Mouse (Mus musculus): ENCODE measurements at regions not wholly inside any gene's neighbourhood (a gene's known extent, or its start where the extent isn't known, plus 50 kb on each side); places are given as distances from the start of the nearest gene placed in this dataset.
"Not testable (repeated sequence)": the region's sequence is repeated elsewhere in the genome, so short reads cannot be mapped to it uniquely, and the experiment has no call there.

GRCm38 (mm10) chr17:13654606-13655005 lies 105.7 kb upstream of the Afdn start:
- not testable (repeated sequence) for DNase-seq (ENCODE audit: extremely low read depth, low read depth)

GRCm38 (mm10) chr17:13656065-13656464 lies 104.3 kb upstream of the Afdn start:
- no peak for DNase-seq (ENCODE audit: extremely low read depth, low read depth)

- DNase-seq (ENCODE audit: extremely low read depth, low read depth), result no peak
These were observed 103.7 kb upstream of the Afdn start for GRCm38 (mm10) chr17:13656485-13657181.

GRCm38 (mm10) chr17:13657182-13657562 lies 103.2 kb upstream of the Afdn start:
- no peak for DNase-seq (ENCODE audit: extremely low read depth, low read depth)

- DNase-seq (ENCODE audit: extremely low read depth, low read depth), result no peak
These were observed 102.6 kb upstream of the Afdn start for GRCm38 (mm10) chr17:13657656-13658292.

GRCm38 (mm10) chr17:13658321-13658978 lies 101.9 kb upstream of the Afdn start:
- no peak for DNase-seq (ENCODE audit: extremely low read depth, low read depth)

GRCm38 (mm10) chr17:13659103-13659502 lies 101.2 kb upstream of the Afdn start:
- DNase-seq (ENCODE audit: extremely low read depth, low read depth), result peak; percentile 62

GRCm38 (mm10) chr17:13659943-13660342 lies 100.4 kb upstream of the Afdn start:
- DNase-seq (ENCODE audit: extremely low read depth, low read depth), result peak; percentile 80

- no peak for DNase-seq (ENCODE audit: extremely low read depth, low read depth)
These were observed 99.3 kb upstream of the Afdn start for GRCm38 (mm10) chr17:13661023-13661422.

GRCm38 (mm10) chr17:13662152-13662551 lies 98.2 kb upstream of the Afdn start:
- DNase-seq (ENCODE audit: extremely low read depth, low read depth), result no peak

All from MEL-GATA-1-ER (cell line).